Mouse (Mus musculus) E14TG2a.4 (cell line): Measurements from ENCODE around the gene Erfe.

Experiments used
- CTCF ChIP-seq: conservative IDR thresholded peaks from 2 replicates; pipeline ENCODE4 v1.5.1; 2014; ENCODE audit warnings: low read length
- POU5F1 ChIP-seq: IDR thresholded peaks from 2 replicates; pipeline ENCODE4 v1.6.1; 2014; ENCODE audit warnings: low read length, borderline replicate concordance

DNA sequence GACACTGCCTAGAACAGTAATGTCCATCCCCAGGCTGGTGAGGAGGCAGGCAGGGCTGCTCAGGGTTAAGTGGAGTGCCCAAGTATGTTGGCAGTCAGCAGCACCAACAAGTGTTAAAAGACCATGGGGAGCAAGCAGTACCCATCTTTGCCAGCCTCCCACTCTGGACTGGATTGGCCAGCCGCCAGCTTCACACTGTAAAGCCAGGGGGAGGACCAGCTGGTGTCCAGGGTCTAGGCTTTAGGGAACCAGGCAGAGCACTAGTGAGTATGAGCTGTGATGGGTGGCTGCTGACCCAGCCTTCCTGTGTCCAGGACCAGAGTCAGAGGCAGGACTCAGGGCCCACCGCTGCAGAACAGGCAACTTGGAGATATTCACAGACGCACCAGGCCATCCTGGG lies 22.2 kb upstream of the Erfe start:
- TF ChIP-seq CTCF = no peak
- no peak for TF ChIP-seq POU5F1
